Mouse (Mus musculus) C2C12 (cell line): ENCODE measurements around the gene Fras1. TPM values are rescaled to one million over a fixed set of nuclear protein-coding genes. Genes with fewer than 3 reads are reported as not detected.

ENCODE experiments used
- H3K27me3 ChIP-seq: one replicate; pipeline ENCODE4 v1.6.1; 2011; ENCODE audit not compliant: control insufficient read depth, insufficient read depth, insufficient read length
- H3K36me3 ChIP-seq: one replicate; pipeline ENCODE4 v1.6.1; 2011; ENCODE audit not compliant: control insufficient read depth, insufficient read depth
- H3K4me3 ChIP-seq: one replicate; pipeline ENCODE4 v1.5.1; 2011; ENCODE audit warnings: mild to moderate bottlenecking, control low read depth; ENCODE audit not compliant: poor library complexity, insufficient read depth, severe bottlenecking
- H3K79me2 ChIP-seq: one replicate; pipeline ENCODE4 v1.6.1; 2011; ENCODE audit not compliant: control insufficient read depth, insufficient read depth
- H3K79me3 ChIP-seq: one replicate; pipeline ENCODE4 v1.6.1; 2011; ENCODE audit warnings: low read depth, control low read depth
- H3ac ChIP-seq: one replicate; pipeline ENCODE3; 2011; ENCODE audit warnings: low read depth; ENCODE audit not compliant: control insufficient read depth, insufficient read length
- CEBPB ChIP-seq: IDR thresholded peaks from one replicate; pipeline ENCODE4 v1.6.1; 2011; ENCODE audit warnings: low read depth, mild to moderate bottlenecking, control low read depth, moderate library complexity
- CTCF ChIP-seq: IDR thresholded peaks from one replicate; pipeline ENCODE4 v1.5.1; 2011; ENCODE audit not compliant: control insufficient read depth, insufficient read depth, insufficient read length
- FOSL1 ChIP-seq: IDR thresholded peaks from one replicate; pipeline ENCODE4 v1.8.0; 2011; ENCODE audit warnings: mild to moderate bottlenecking, low read length; ENCODE audit not compliant: poor library complexity, insufficient read depth, severe bottlenecking
- MAX ChIP-seq: IDR thresholded peaks from one replicate; pipeline ENCODE4 v1.6.1; 2011; ENCODE audit warnings: mild to moderate bottlenecking, control low read depth
- MYOD1 ChIP-seq: IDR thresholded peaks from one replicate; pipeline ENCODE4 v1.6.1; 2011; ENCODE audit warnings: low read depth; ENCODE audit not compliant: control insufficient read depth, insufficient read length
- MYOG ChIP-seq: IDR thresholded peaks from one replicate; pipeline ENCODE4 v1.6.1; 2011; ENCODE audit not compliant: control insufficient read depth, insufficient read length; ENCODE audit errors: extremely low read depth
- USF1 ChIP-seq: IDR thresholded peaks from one replicate; pipeline ENCODE4 v1.6.1; 2011; ENCODE audit warnings: low read depth, mild to moderate bottlenecking, control low read depth, moderate library complexity
- polyA plus RNA-seq: library from polyadenylated mRNA; unstranded; fragments of >200 nt; fragmentation: generic; extraction: Trizol; gene quantifications from one replicate; pipeline ENCODE4 v1.2.1, GENCODE M21; 2012; ENCODE audit warnings: missing spikeins

The Fras1 gene
- polyA plus RNA-seq, 1 experiment: 0.11 TPM

DNA sequence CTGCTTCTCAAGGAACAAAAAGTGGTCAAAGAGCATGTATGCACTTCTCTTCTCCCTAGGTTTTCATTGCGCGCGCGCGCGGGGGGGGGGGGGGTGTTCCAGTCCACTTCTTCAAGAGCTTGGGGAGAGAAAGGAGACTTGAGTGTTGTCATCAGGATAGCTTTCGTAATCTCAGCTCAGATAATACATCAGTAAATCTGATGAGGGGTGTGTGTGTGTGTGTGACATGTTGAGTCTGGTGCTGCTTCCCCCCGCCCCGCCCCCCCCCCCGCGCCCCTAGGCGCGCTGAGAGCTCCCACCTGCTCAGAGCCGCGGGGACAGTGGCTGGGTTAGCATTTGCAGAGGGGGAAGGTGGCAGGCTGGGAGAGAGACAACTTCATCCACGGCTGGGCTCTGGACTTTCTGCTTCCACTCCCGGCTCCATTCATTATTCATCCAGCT lies 1.7 kb downstream of the Fras1 start:
- TF ChIP-seq MAX (no peak), CTCF (no peak), MYOG (no peak), CEBPB (no peak), MYOD1 (no peak), USF1 (no peak), FOSL1 (no peak)
- Histone ChIP-seq H3K4me3 (no peak overlapping the region), H3K79me2 (no peaks in the 10 kb centered on the region), H3K27me3 (no peaks in the 10 kb centered on the region), H3ac (no peak overlapping the region), H3K79me3 (no peaks in the 10 kb centered on the region), H3K36me3 (no peaks in the 10 kb centered on the region)

DNA sequence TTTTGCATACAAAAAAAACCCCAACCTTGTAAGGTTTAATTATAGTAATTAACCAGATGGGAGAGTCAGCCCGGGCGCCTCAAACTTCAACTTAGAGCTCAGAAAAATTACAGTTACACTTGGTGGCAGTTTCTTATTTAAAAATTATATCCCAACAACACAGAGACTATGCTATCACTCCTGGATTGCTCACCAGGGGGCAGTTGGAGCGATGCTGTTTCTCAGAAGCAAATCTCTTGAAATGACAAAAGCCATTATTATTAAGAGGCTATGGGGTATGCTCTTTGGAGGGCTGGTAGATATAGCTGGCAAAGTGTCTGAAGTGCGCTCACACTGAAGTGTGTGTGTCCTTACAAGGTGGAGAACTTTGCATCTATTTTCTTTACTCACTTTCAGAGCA lies 2.5 kb downstream of the Fras1 start:
- H3K27me3 ChIP-seq: no peaks in the 10 kb centered on the region
- H3K79me3 ChIP-seq: no peaks in the 10 kb centered on the region
- no peaks in the 10 kb centered on the region for H3K36me3 ChIP-seq
- TF ChIP-seq USF1 (no peak), CEBPB (no peak), CTCF (no peak), MYOG (no peak), MYOD1 (no peak), MAX (no peak), FOSL1 (no peak)
- no peak overlapping the region for H3ac ChIP-seq
- H3K79me2 ChIP-seq: no peaks in the 10 kb centered on the region
- H3K4me3 ChIP-seq: no peak overlapping the region

- no peaks in the 10 kb centered on the region for H3K79me2 ChIP-seq
- H3ac ChIP-seq: no peak overlapping the region
- no peaks in the 10 kb centered on the region for H3K36me3 ChIP-seq
- H3K27me3 ChIP-seq: no peaks in the 10 kb centered on the region
- H3K4me3 ChIP-seq: no peak overlapping the region
- no peak for TF ChIP-seq MYOD1
- TF ChIP-seq MAX: no peak
- no peak for TF ChIP-seq CTCF
- no peak for TF ChIP-seq MYOG
- no peak for TF ChIP-seq USF1
- TF ChIP-seq FOSL1: no peak
- no peak for TF ChIP-seq CEBPB
- no peaks in the 10 kb centered on the region for H3K79me3 ChIP-seq
Measured at GRCm38 (mm10) chr5:96386138-96386933, 12.6 kb downstream of the Fras1 start.

DNA sequence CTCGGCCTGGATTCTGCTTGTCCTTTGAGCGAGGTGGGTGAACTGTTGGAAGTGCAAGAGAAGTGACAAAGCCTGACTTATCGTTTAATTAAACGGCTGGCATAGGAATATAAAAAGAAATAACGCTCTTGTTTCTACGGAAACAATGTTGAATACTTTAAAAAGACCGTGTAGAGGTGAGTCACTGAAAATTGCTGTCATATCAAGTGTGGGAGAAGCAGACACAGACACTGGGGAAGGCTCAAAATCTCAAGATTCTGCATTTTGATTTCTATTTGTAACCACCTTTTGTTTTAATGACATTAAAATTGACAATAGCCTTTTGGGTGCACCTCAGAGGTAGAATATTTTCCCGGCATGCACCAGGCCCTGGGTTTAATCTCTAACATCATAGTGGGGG lies 14.6 kb downstream of the Fras1 start:
- Histone ChIP-seq H3K36me3 (no peaks in the 10 kb centered on the region), H3K27me3 (no peaks in the 10 kb centered on the region), H3K79me2 (no peaks in the 10 kb centered on the region), H3K4me3 (no peak overlapping the region), H3ac (no peak overlapping the region), H3K79me3 (no peaks in the 10 kb centered on the region)
- TF ChIP-seq MYOG: no peak
- no peak for TF ChIP-seq MYOD1
- TF ChIP-seq FOSL1: no peak
- TF ChIP-seq MAX: no peak
- no peak for TF ChIP-seq CEBPB
- no peak for TF ChIP-seq CTCF
- no peak for TF ChIP-seq USF1

- Histone ChIP-seq H3K36me3 (no peaks in the 10 kb centered on the region), H3K79me2 (no peaks in the 10 kb centered on the region), H3K4me3 (no peak overlapping the region), H3K79me3 (no peaks in the 10 kb centered on the region), H3ac (no peak overlapping the region), H3K27me3 (no peaks in the 10 kb centered on the region)
- TF ChIP-seq CTCF (no peak), FOSL1 (no peak), CEBPB (no peak), MYOD1 (no peak), MAX (no peak), MYOG (no peak), USF1 (no peak)
Measured at GRCm38 (mm10) chr5:96389963-96390623, 16.3 kb downstream of the Fras1 start.
